Mouse (Mus musculus): ENCODE measurements around the gene Ttc23. TPM values are rescaled to one million over a fixed set of nuclear protein-coding genes. Genes with fewer than 3 reads are reported as not detected.

Gene Ttc23
- total RNA-seq, 1 experiment = 9.4 TPM

DNA sequence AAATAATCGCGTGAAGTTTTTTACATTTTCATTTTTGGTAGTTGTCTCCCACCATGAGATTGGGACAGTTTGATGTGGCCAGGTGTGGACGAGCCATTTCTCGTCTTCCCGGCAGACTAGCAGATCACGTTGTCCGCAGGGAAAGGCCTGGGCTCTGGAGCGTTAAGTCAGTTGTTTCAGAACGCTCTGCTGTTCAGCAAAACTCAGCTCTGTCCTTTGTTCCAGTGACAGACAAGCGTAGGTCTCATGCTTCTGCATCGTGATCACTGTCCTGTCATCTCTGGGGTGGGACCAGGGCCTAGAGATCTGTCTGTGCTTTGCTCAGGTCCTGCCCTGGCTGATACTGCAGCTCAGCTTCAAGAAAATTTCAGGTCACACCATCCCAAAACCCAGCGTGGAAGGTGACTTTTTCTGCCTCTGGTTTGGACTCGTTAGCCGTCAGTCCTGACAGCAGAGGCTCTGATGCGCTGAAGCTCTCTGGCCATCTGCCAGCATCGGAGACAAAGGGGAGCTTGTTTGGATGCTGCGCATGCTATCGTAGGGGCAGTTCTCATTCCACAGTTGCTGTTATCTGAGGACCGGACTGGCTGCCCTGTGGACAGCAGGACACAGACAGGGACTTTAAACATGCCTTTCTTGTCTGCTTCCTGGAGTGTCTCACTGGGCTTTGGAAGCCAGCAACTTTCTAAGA, 66.8 kb downstream of the Ttc23 start:
- Histone ChIP-seq H3K9me3 (ENCODE audit: control insufficient read depth, insufficient read depth, low read depth, low read length) (no peaks in the 10 kb centered on the region), H3K4me1 (ENCODE audit: control insufficient read depth in 2 of 2, insufficient read depth in 2 of 2, low read length in 2 of 2, poor library complexity in 1 of 2) (no peaks in the 10 kb centered on the region), H3K36me3 (ENCODE audit: control insufficient read depth, insufficient read depth, low read length, poor library complexity, severe bottlenecking) (no peaks in the 10 kb centered on the region), H3K9ac (ENCODE audit: insufficient read depth, low read depth, low read length, poor library complexity, severe bottlenecking) (no peak overlapping the region), H3K4me3 (ENCODE audit: insufficient read depth in 1 of 2, low read depth in 1 of 2, low read length in 2 of 2, poor library complexity in 1 of 2, severe bottlenecking in 1 of 2) (no peak overlapping the region), H3K27ac (ENCODE audit: insufficient read depth, low read depth, low read length, poor library complexity, severe bottlenecking) (no peak overlapping the region; the same call in 1 of the 2 replicates)
- DNase-seq (ENCODE audit: low read depth, low spot score) = no peak
- in situ Hi-C loops (cut with MboI; ENCODE audit: low sequenced_read_pairs in 2 of 2, unreplicated experiment in 2 of 2) = no loop called here
- TF ChIP-seq CHD2 (IDR thresholded peaks at IDR 0.05; ENCODE audit: low read depth, low read length) (no peak), ZC3H11A (IDR thresholded peaks at IDR 0.05; ENCODE audit: borderline replicate concordance, low read depth, low read length) (no peak), HCFC1 (IDR thresholded peaks at IDR 0.05; ENCODE audit: borderline replicate concordance, insufficient read depth, low read length) (no peak), ZNF384 (IDR thresholded peaks at IDR 0.05; ENCODE audit: low read depth, low read length) (no peak), MAFK (IDR thresholded peaks at IDR 0.05; ENCODE audit: insufficient read depth, low read depth, low read length) (no peak)

DNA sequence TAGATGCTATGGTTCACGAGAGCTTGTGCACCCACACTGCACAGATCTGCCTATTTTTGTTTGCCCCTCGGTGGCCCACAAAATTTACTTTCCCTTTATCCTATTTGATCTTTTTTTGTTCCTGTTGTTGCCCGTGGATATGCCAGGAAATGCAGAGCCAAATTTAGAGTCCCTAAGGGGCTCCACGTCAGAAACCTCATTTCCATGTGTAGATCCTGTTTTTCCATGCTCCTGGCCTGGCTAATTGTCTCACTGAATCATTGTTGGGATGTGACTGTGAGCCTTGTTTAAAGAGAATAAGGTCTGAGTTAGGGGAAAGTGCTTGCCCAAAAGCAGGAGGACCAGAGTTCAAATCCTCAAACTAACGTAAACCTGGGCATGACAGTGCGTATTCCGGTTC, 68.0 kb downstream of the Ttc23 start:
- Histone ChIP-seq H3K9me3 (ENCODE audit: control insufficient read depth, insufficient read depth, low read depth, low read length) (no peaks in the 10 kb centered on the region), H3K4me1 (ENCODE audit: control insufficient read depth in 2 of 2, insufficient read depth in 2 of 2, low read length in 2 of 2, poor library complexity in 1 of 2) (no peaks in the 10 kb centered on the region), H3K27ac (ENCODE audit: insufficient read depth, low read depth, low read length, poor library complexity, severe bottlenecking) (no peak overlapping the region), H3K4me3 (ENCODE audit: insufficient read depth in 1 of 2, low read depth in 1 of 2, low read length in 2 of 2, poor library complexity in 1 of 2, severe bottlenecking in 1 of 2) (no peak overlapping the region), H3K36me3 (ENCODE audit: control insufficient read depth, insufficient read depth, low read length, poor library complexity, severe bottlenecking) (no peaks in the 10 kb centered on the region), H3K9ac (ENCODE audit: insufficient read depth, low read depth, low read length, poor library complexity, severe bottlenecking) (no peak overlapping the region)
- in situ Hi-C loops (cut with MboI; ENCODE audit: low sequenced_read_pairs in 2 of 2, unreplicated experiment in 2 of 2) = no loop called here
- no peak for DNase-seq (ENCODE audit: low read depth, low spot score)
- TF ChIP-seq ZC3H11A (IDR thresholded peaks at IDR 0.05; ENCODE audit: borderline replicate concordance, low read depth, low read length) (no peak), MAFK (IDR thresholded peaks at IDR 0.05; ENCODE audit: insufficient read depth, low read depth, low read length) (no peak), CHD2 (IDR thresholded peaks at IDR 0.05; ENCODE audit: low read depth, low read length) (no peak), HCFC1 (IDR thresholded peaks at IDR 0.05; ENCODE audit: borderline replicate concordance, insufficient read depth, low read length) (no peak), ZNF384 (IDR thresholded peaks at IDR 0.05; ENCODE audit: low read depth, low read length) (no peak)

DNA sequence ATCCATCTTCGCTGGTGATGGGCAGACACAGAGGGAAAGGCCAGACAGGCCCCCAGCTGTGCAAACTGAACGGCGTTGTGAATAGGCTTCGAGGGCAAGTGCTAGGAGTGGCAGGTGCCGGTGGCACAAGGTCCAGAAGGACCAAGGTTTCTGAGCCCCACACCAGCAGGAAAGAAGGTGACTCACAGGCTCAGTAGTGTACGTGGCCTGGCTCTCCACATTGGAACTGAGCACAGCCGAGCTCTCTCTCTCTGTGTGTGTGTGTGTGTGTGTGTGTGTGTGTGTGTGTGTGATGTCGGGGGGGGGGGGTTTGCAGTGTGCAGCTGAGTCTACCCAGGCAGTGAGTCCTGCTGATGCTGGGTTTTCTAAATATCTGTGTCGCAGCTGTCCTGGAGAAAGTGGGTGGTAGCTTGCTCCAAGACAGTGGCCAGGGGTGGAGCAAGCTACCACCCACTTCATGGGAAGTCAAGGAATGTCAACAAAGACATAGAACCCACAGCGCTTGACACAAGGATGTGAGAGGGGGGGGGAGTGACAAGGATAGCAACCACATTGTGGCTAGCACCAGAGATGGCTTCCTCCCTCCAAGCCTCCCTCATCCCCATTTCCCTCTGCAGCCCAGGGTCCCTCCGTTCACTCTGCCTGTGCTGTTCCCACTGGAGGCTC, 69.1 kb downstream of the Ttc23 start:
- DNase-seq (ENCODE audit: low read depth, low spot score) = no peak
- H3K27ac ChIP-seq (ENCODE audit: insufficient read depth, low read depth, low read length, poor library complexity, severe bottlenecking) = no peak overlapping the region
- no peaks in the 10 kb centered on the region for H3K36me3 ChIP-seq (ENCODE audit: control insufficient read depth, insufficient read depth, low read length, poor library complexity, severe bottlenecking)
- H3K9ac ChIP-seq (ENCODE audit: insufficient read depth, low read depth, low read length, poor library complexity, severe bottlenecking) = no peak overlapping the region
- no peak for TF ChIP-seq ZC3H11A (IDR thresholded peaks at IDR 0.05; ENCODE audit: borderline replicate concordance, low read depth, low read length)
- in situ Hi-C loops (cut with MboI; ENCODE audit: low sequenced_read_pairs in 2 of 2, unreplicated experiment in 2 of 2) = no loop called here
- H3K9me3 ChIP-seq (ENCODE audit: control insufficient read depth, insufficient read depth, low read depth, low read length) = no peaks in the 10 kb centered on the region
- no peaks in the 10 kb centered on the region for H3K4me1 ChIP-seq (ENCODE audit: control insufficient read depth in 2 of 2, insufficient read depth in 2 of 2, low read length in 2 of 2, poor library complexity in 1 of 2)
- H3K4me3 ChIP-seq (ENCODE audit: insufficient read depth in 1 of 2, low read depth in 1 of 2, low read length in 2 of 2, poor library complexity in 1 of 2, severe bottlenecking in 1 of 2) = no peak overlapping the region

DNA sequence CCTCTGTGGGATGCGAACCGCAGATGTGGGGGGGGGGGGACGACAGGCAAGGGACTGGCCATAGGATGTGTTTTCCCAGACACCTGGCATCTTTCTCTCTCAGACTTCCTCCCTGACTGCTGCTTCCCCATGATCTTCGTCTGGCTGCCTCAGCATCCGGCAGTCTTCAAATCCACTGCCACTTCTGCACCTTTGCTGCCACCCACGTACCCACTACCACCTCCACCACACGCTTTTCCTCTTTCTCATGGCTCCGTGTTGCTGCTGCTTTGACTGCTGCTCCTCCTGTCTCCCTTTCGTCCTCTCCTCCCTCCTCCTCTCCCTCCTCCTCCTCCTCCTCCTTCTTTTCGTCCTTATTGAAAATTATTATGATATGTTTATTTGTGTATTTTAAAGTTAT, 69.7 kb downstream of the Ttc23 start:
- DNase-seq (ENCODE audit: low read depth, low spot score) = no peak
- Histone ChIP-seq H3K36me3 (ENCODE audit: control insufficient read depth, insufficient read depth, low read length, poor library complexity, severe bottlenecking) (no peaks in the 10 kb centered on the region), H3K4me3 (ENCODE audit: insufficient read depth in 1 of 2, low read depth in 1 of 2, low read length in 2 of 2, poor library complexity in 1 of 2, severe bottlenecking in 1 of 2) (no peak overlapping the region), H3K4me1 (ENCODE audit: control insufficient read depth in 2 of 2, insufficient read depth in 2 of 2, low read length in 2 of 2, poor library complexity in 1 of 2) (no peaks in the 10 kb centered on the region), H3K9me3 (ENCODE audit: control insufficient read depth, insufficient read depth, low read depth, low read length) (no peaks in the 10 kb centered on the region), H3K9ac (ENCODE audit: insufficient read depth, low read depth, low read length, poor library complexity, severe bottlenecking) (no peak overlapping the region), H3K27ac (ENCODE audit: insufficient read depth, low read depth, low read length, poor library complexity, severe bottlenecking) (no peak overlapping the region)
- in situ Hi-C loops (cut with MboI; ENCODE audit: low sequenced_read_pairs in 2 of 2, unreplicated experiment in 2 of 2) = no loop called here
- TF ChIP-seq MAFK (IDR thresholded peaks at IDR 0.05; ENCODE audit: insufficient read depth, low read depth, low read length) (no peak), ZNF384 (IDR thresholded peaks at IDR 0.05; ENCODE audit: low read depth, low read length) (no peak), HCFC1 (IDR thresholded peaks at IDR 0.05; ENCODE audit: borderline replicate concordance, insufficient read depth, low read length) (no peak)

DNA sequence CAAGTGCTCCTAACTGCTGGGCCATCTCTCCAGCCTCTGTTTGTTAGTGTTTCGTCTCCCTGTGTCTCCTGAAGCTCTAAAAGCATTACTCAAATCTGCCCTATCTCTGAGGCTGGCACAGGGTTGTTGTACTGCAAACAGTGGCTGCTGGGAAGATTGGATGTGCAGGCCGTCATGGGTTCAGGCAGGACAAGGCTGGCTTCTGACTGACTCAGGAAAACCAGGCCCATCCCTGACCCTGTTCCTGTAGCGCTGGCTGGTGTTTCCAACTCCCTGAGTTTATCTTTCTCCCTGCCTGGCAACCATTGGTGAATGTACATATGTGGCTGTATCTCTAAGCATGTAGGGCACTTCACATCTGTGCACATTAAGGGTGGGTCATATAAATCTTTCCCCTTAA, 70.3 kb downstream of the Ttc23 start:
- Histone ChIP-seq H3K4me1 (ENCODE audit: control insufficient read depth in 2 of 2, insufficient read depth in 2 of 2, low read length in 2 of 2, poor library complexity in 1 of 2) (no peaks in the 10 kb centered on the region), H3K4me3 (ENCODE audit: insufficient read depth in 1 of 2, low read depth in 1 of 2, low read length in 2 of 2, poor library complexity in 1 of 2, severe bottlenecking in 1 of 2) (no peak overlapping the region), H3K27ac (ENCODE audit: insufficient read depth, low read depth, low read length, poor library complexity, severe bottlenecking) (no peak overlapping the region), H3K9ac (ENCODE audit: insufficient read depth, low read depth, low read length, poor library complexity, severe bottlenecking) (no peak overlapping the region), H3K36me3 (ENCODE audit: control insufficient read depth, insufficient read depth, low read length, poor library complexity, severe bottlenecking) (no peaks in the 10 kb centered on the region), H3K9me3 (ENCODE audit: control insufficient read depth, insufficient read depth, low read depth, low read length) (no peaks in the 10 kb centered on the region)
- DNase-seq (ENCODE audit: low read depth, low spot score) = no peak
- in situ Hi-C loops (cut with MboI; ENCODE audit: low sequenced_read_pairs in 2 of 2, unreplicated experiment in 2 of 2) = no loop called here
- TF ChIP-seq ZC3H11A (IDR thresholded peaks at IDR 0.05; ENCODE audit: borderline replicate concordance, low read depth, low read length) = no peak
- TF ChIP-seq HCFC1 (IDR thresholded peaks at IDR 0.05; ENCODE audit: borderline replicate concordance, insufficient read depth, low read length) = no peak
- TF ChIP-seq CHD2 (IDR thresholded peaks at IDR 0.05; ENCODE audit: low read depth, low read length) = no peak
- TF ChIP-seq ZNF384 (IDR thresholded peaks at IDR 0.05; ENCODE audit: low read depth, low read length) = no peak
- TF ChIP-seq MAFK (IDR thresholded peaks at IDR 0.05; ENCODE audit: insufficient read depth, low read depth, low read length) = no peak

Measured in ES-E14 (cell line).